Mouse (Mus musculus) natural killer cell, adult 2 months (primary cell): ENCODE data around the gene Gm21677.
"Not testable (repeated sequence)": the region's sequence is repeated elsewhere in the genome, so short reads cannot be mapped to it uniquely, and the experiment has no call there.

Experiments
- DNase-seq, 2 experiments: peaks; one replicate each; pipeline ENCODE4 v3.0.0; 2022; ENCODE audit warnings: low spot score in 2 of 2

Gm21677 gene

GRCm38 (mm10) chrY:3306349-3306748, at the start of gene Gm21677:
Gm21677 (minus strand) TSS chrY:3306449.
- not testable (repeated sequence) for DNase-seq

GRCm38 (mm10) chrY:3345229-3345628, 39.0 kb upstream of the Gm21677 start, which contains the start of gene Gm21693:
Gm21693 (minus strand) TSS chrY:3345329.
- not testable (repeated sequence) for DNase-seq

- peak; percentile 5 to 10 for DNase-seq
Observed at GRCm38 (mm10) chrY:3340661-3341060, 34.4 kb upstream of the Gm21677 start.
